Mouse (Mus musculus) liver, postnatal 0 days (tissue): ENCODE data around the gene Gm14327. TPM values are rescaled to one million over a fixed set of nuclear protein-coding genes. Genes with fewer than 3 reads are reported as not detected.
"Not testable (repeated sequence)": the region's sequence is repeated elsewhere in the genome, so short reads cannot be mapped to it uniquely, and the experiment has no call there.

Experiments
- ATAC-seq: fragments of 200-750 bp; cut with Nextera tagmentation; 2 replicates; pipeline ENCODE4 v1.8.0; 2017; ENCODE audit warnings: mild to moderate bottlenecking, moderate library complexity
- DNase-seq: peaks from one replicate; pipeline ENCODE4 v3.0.0-alpha.2; 2016
- H3K27ac ChIP-seq: fragments of 300-500 bp; sonication (generic); 2 replicates; pipeline ENCODE4 v1.5.1; 2014; ENCODE audit warnings: antibody characterized with exemption, moderate library complexity, mild to moderate bottlenecking, low read depth
- H3K27me3 ChIP-seq: fragments of 300-500 bp; sonication (generic); 2 replicates; pipeline ENCODE4 v1.6.1; 2014; ENCODE audit warnings: low read length, control low read depth, mixed read lengths; ENCODE audit not compliant: insufficient read depth
- H3K36me3 ChIP-seq: fragments of 300-500 bp; sonication (generic); replicated peaks from 2 replicates; pipeline ENCODE4 v1.6.1; 2014; ENCODE audit warnings: mild to moderate bottlenecking, control low read depth, low read length, moderate library complexity, mixed read lengths; ENCODE audit not compliant: insufficient read depth
- H3K4me1 ChIP-seq: fragments of 300-500 bp; sonication (generic); 2 replicates; pipeline ENCODE4 v1.6.1; 2014; ENCODE audit warnings: antibody characterized with exemption, mild to moderate bottlenecking, control low read depth; ENCODE audit not compliant: insufficient read depth
- H3K4me2 ChIP-seq: fragments of 300-500 bp; sonication (generic); 2 replicates; pipeline ENCODE4 v1.6.1; 2014; ENCODE audit warnings: low read depth, mild to moderate bottlenecking, low read length, moderate library complexity, mixed read lengths
- H3K4me3 ChIP-seq: fragments of 300-500 bp; sonication (generic); 2 replicates; pipeline ENCODE4 v1.5.1; 2014; ENCODE audit warnings: low read depth, low read length
- H3K9ac ChIP-seq: fragments of 300-500 bp; sonication (generic); replicated peaks from 2 replicates; pipeline ENCODE4 v1.6.1; 2014; ENCODE audit warnings: mild to moderate bottlenecking, moderate library complexity
- H3K9me3 ChIP-seq: fragments of 300-500 bp; sonication (generic); 2 replicates; pipeline ENCODE4 v1.6.1; 2016; ENCODE audit warnings: mild to moderate bottlenecking, control low read depth, low read length, mixed read lengths
- WGBS: fragments of 180-500 bp; shearing (Covaris S2); extraction: QIAGEN DNeasy Blood & Tissue Kit; methylation state at CpG from one replicate; pipeline ENCODE4 v1.1.7; 2014; ENCODE audit not compliant: insufficient replicate concordance; 5-methylcytosine and 5-hydroxymethylcytosine counted together
- polyA plus RNA-seq: library from polyadenylated mRNA; unstranded; fragments of >200 nt; fragmentation: Nextera tagmentation; extraction: Ambion mirVana; gene quantifications from 2 replicates; pipeline ENCODE4 v1.2.1, GENCODE M21; 2015

Gene Gm14327
- 1.5 and 1.9 TPM in 2 replicates for polyA plus RNA-seq

DNA sequence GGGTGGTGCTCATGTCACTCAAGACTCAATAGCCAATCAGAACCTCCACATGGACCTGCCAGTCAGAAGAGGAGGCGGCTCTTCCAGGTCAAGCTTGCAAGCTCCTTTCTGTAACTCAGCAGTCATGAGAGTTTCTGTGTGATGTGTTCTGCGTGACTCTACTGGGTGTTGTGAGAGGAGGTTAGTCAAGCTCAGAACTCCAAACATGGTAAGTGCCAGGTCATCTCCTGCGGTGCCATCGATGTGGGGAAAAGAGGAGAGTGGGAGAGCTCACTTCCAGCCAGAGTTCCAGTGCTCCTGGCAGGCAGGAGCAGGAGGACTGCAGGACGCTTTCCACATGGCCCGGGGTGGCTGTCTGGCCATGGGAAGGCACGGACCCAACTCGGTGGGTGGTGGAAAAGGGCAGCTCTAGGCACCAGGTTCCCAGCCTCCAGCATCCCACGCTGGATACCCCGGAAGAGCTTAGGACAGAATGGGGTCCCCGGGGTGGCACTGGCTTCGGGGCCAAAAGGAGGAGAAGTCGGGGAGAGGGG, at the start of gene Gm14327:
Gene Gm14327 (plus strand): TSS at position 51 of the 533 bp plus-strand sequence.
- not testable (repeated sequence) for H3K27ac ChIP-seq, H3K9me3 ChIP-seq, H3K4me3 ChIP-seq, DNase-seq, ATAC-seq, H3K9ac ChIP-seq, H3K27me3 ChIP-seq, H3K4me1 ChIP-seq, H3K4me2 ChIP-seq, H3K36me3 ChIP-seq
- WGBS = 42% methylated on average over 9 of the region's 13 CpGs

GRCm38 (mm10) chr2:177862254-177862653, 34.6 kb upstream of the Gm14327 start:
- WGBS = 62% methylated on average over 2 of the region's 2 CpGs
- ATAC-seq = not testable (repeated sequence)

DNA sequence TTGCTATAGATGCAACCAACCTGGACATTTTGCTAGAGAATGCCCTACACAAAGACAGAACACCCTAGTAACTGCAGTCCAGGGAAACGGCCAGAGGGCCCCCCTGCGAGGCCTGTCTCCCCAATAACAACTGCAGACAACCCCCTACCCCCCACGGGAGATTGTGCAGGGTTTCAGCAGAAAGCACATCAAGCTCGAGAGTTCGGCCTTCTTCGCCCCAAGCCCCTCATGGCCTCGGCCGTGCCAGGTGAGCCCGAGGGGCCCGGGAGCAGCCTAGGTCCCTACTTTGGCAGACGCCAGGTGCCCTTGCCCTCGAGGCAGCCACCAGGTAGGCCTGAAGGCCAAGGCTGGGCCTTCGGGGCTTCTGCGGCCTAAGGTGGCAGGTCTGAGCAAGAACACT, 9.2 kb upstream of the Gm14327 start:
- ATAC-seq, H3K36me3 ChIP-seq, H3K9ac ChIP-seq, H3K9me3 ChIP-seq, H3K27me3 ChIP-seq, H3K4me2 ChIP-seq, H3K4me3 ChIP-seq, H3K4me1 ChIP-seq, DNase-seq, H3K27ac ChIP-seq: not testable (repeated sequence)
- 84% methylated on average over 8 of the region's 14 CpGs for WGBS

More at GRCm38 (mm10) chr2:177862254-177862653, 34.6 kb upstream of the Gm14327 start:
- not testable (repeated sequence) for H3K27ac ChIP-seq, H3K27me3 ChIP-seq, H3K4me1 ChIP-seq, H3K4me3 ChIP-seq, DNase-seq, H3K4me2 ChIP-seq, H3K36me3 ChIP-seq, H3K9me3 ChIP-seq, H3K9ac ChIP-seq

GRCm38 (mm10) chr2:177898171-177898570, 1.3 kb downstream of the Gm14327 start:
- not testable (repeated sequence) for H3K4me2 ChIP-seq, H3K4me1 ChIP-seq, H3K27me3 ChIP-seq, H3K9ac ChIP-seq, H3K36me3 ChIP-seq, H3K9me3 ChIP-seq, H3K27ac ChIP-seq, H3K4me3 ChIP-seq, DNase-seq, ATAC-seq
- 65% methylated on average over 2 of the region's 3 CpGs for WGBS

DNA sequence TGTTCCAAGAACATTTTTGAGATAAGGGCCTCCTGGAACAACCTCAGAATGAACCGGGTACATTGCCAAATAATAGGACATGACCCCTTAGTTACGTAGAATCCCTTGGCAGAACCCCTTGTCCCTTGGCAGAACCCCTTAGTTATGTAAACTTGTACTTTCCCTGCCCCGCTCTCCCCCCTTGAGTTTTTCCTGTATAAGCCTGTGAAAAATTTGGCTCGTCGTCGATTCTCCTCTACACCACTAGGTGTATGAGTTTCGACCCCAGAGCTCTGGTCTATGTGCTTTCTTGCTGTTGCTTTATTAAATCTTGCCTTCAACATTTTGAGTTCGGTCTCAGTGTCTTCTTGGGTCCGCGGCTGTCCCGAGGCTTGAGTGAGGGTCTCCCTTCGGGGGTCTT, 6.4 kb downstream of the Gm14327 start:
- H3K9me3 ChIP-seq, H3K4me1 ChIP-seq, H3K27me3 ChIP-seq, H3K27ac ChIP-seq, H3K4me2 ChIP-seq, H3K4me3 ChIP-seq, H3K36me3 ChIP-seq, H3K9ac ChIP-seq, DNase-seq, ATAC-seq: not testable (repeated sequence)
- WGBS = no CpG with 5 or more reads among the region's 12 CpGs

DNA sequence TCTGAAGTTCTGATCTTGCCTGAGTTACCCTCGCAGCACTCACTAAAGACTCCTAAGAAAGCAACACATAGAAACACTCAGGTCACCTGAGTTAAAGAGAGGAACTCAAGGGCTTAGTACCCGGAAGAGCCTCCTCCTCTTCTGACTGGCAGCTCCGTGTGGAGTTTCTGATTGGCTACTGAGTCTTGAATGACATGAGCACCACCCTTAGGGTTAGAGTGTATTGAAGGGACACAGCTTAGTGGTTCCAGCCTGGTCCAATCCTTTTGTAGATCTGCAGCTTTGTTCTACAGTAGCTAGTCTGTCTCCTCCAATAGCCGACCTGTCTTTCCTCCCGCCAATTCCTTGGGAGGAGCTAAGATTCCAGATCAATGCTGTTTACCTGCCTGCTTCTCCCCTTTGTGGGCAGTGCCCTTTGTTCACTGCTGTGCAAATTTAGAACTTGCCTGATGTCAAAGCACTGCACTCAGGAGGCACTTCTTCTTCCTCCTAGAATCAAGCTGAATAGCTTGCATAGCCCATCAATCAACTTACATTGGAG, 28.7 kb downstream of the Gm14327 start, which contains the start of gene Zfp972:
Gene Zfp972 (minus strand): TSS at position 51 of the 541 bp plus-strand sequence.
- H3K4me2 ChIP-seq, H3K36me3 ChIP-seq, H3K9ac ChIP-seq, H3K27me3 ChIP-seq, DNase-seq, H3K27ac ChIP-seq, H3K9me3 ChIP-seq, H3K4me3 ChIP-seq, ATAC-seq, H3K4me1 ChIP-seq: not testable (repeated sequence)
- WGBS = 61% methylated on average over 3 of the region's 5 CpGs

Other genes starting within 250 kb of the Gm14327 start
- 0.34 and 1.4 TPM in 2 replicates for gene Gm14322, start 137.8 kb upstream of the Gm14327 start, polyA plus RNA-seq
- gene Gm14325, start 56.8 kb upstream of the Gm14327 start, polyA plus RNA-seq = 7.9 and 9.1 TPM in 2 replicates
- 0.34 and 0.48 TPM in 2 replicates for gene Zfp972, start 28.5 kb downstream of the Gm14327 start, polyA plus RNA-seq
- gene Gm14326, start 60.2 kb downstream of the Gm14327 start, polyA plus RNA-seq = 4.9 TPM in 2 replicates
- gene Zfp971, start 126.2 kb downstream of the Gm14327 start, polyA plus RNA-seq = 4.0 TPM in 2 replicates
- gene Zfp931, start 181.4 kb downstream of the Gm14327 start, polyA plus RNA-seq = 2.9 TPM in 2 replicates
- not detected in 2 replicates for gene Phactr3, start 221.9 kb downstream of the Gm14327 start, polyA plus RNA-seq